Comparison of ENCODE assay signal across 30 mouse cellular contexts in genomic region chr1:181965277-181965676, GRCm38 (mm10).
"Had no signal": no experiment of that assay in that cellular context is flagged by ENCODE, and none has a peak within 500 bp of the region (broad histone marks: within the 10 kb centered on the region; RNA-seq: fewer than 3 reads in every experiment).

No protein-coding gene starts in this region.

- H3K36me3 ChIP-seq: liver, embryonic 12.5 days; liver, embryonic 13.5 days; liver, embryonic 15.5 days; midbrain, embryonic 15.5 days had no signal

- ATAC-seq: liver, embryonic 12.5 days; liver, postnatal 0 days; midbrain, embryonic 13.5 days; midbrain, embryonic 15.5 days; midbrain, embryonic 16.5 days had no signal

- H3K27me3 ChIP-seq: limb, embryonic 12.5 days; limb, embryonic 13.5 days; limb, embryonic 15.5 days; liver, embryonic 12.5 days; liver, embryonic 13.5 days; liver, embryonic 15.5 days; lung, embryonic 15.5 days; megakaryocyte, embryonic 14.5 days; midbrain, embryonic 12.5 days; midbrain, embryonic 13.5 days; midbrain, embryonic 15.5 days; neural tube, embryonic 12.5 days had no signal

- H3K9me3 ChIP-seq: limb, embryonic 10.5 days; limb, embryonic 12.5 days; limb, embryonic 13.5 days; limb, embryonic 15.5 days; liver, embryonic 12.5 days; liver, embryonic 13.5 days; liver, embryonic 15.5 days; lung, embryonic 15.5 days; megakaryocyte, embryonic 14.5 days; midbrain, embryonic 10.5 days; midbrain, embryonic 12.5 days; midbrain, embryonic 13.5 days; midbrain, embryonic 15.5 days; neural tube, embryonic 12.5 days had no signal

- DNase-seq: left cerebral cortex, postnatal 4 days; liver; liver, embryonic 13.5 days; liver, postnatal 0 days; lung, adult 18-20 months; lung, adult 2 months; lung, postnatal 10 days; lung, postnatal 14 days; lung, postnatal 4 days; midbrain, embryonic 14.5 days had no signal

- H3K9ac ChIP-seq: limb, embryonic 12.5 days; limb, embryonic 13.5 days; limb, embryonic 15.5 days; liver, embryonic 12.5 days; liver, embryonic 13.5 days; liver, embryonic 14.5 days; liver, embryonic 15.5 days; liver, postnatal 0 days; lung, embryonic 15.5 days; midbrain, embryonic 12.5 days; midbrain, embryonic 13.5 days; midbrain, embryonic 15.5 days; neural tube, embryonic 12.5 days had no signal

- H3K4me1 ChIP-seq: limb, embryonic 15.5 days; liver, embryonic 12.5 days; liver, embryonic 13.5 days; liver, embryonic 15.5 days; midbrain, embryonic 10.5 days; midbrain, embryonic 12.5 days had no signal

- H3K4me2 ChIP-seq: limb, embryonic 12.5 days; limb, embryonic 13.5 days; limb, embryonic 15.5 days; liver, embryonic 11.5 days; liver, embryonic 12.5 days; liver, embryonic 13.5 days; liver, embryonic 15.5 days; lung, embryonic 15.5 days; midbrain, embryonic 11.5 days; midbrain, embryonic 12.5 days; midbrain, embryonic 13.5 days; midbrain, embryonic 15.5 days; neural tube, embryonic 12.5 days had no signal

- H3K4me3 ChIP-seq: left cerebral cortex, adult 2 months; limb, embryonic 10.5 days; limb, embryonic 12.5 days; limb, embryonic 13.5 days; limb, embryonic 15.5 days; liver, embryonic 12.5 days; liver, embryonic 13.5 days; liver, embryonic 15.5 days; lung, embryonic 15.5 days; megakaryocyte, embryonic 14.5 days; midbrain, embryonic 10.5 days; midbrain, embryonic 12.5 days; midbrain, embryonic 13.5 days; midbrain, embryonic 15.5 days; myocyte; neural tube, embryonic 12.5 days had no signal

- H3K27ac ChIP-seq: left cerebral cortex, adult 2 months; limb, embryonic 10.5 days; limb, embryonic 12.5 days; limb, embryonic 13.5 days; limb, embryonic 15.5 days; liver, embryonic 12.5 days; liver, embryonic 13.5 days; liver, embryonic 14.5 days; liver, embryonic 15.5 days; lung, embryonic 15.5 days; macrophage; midbrain, embryonic 10.5 days; midbrain, embryonic 12.5 days; midbrain, embryonic 13.5 days; midbrain, embryonic 15.5 days; neural tube, embryonic 12.5 days had no signal
